Mouse (Mus musculus) forebrain, embryonic 13.5 days (tissue): ENCODE measurements around the gene Hspa1l. TPM values are rescaled to one million over a fixed set of nuclear protein-coding genes. Genes with fewer than 3 reads are reported as not detected.

Experiments used
- ATAC-seq: fragments of 200-750 bp; cut with Nextera tagmentation; 2 replicates; pipeline ENCODE4 v1.8.0; 2017
- H3K27ac ChIP-seq: fragments of 300-500 bp; sonication (generic); 2 replicates; pipeline ENCODE4 v1.5.1; 2015; ENCODE audit warnings: inconsistent platforms, mild to moderate bottlenecking, moderate library complexity
- H3K27me3 ChIP-seq: fragments of 300-500 bp; sonication (generic); 2 replicates; pipeline ENCODE4 v1.6.1; 2015; ENCODE audit warnings: mild to moderate bottlenecking, inconsistent platforms
- H3K36me3 ChIP-seq: fragments of 300-500 bp; sonication (generic); 2 replicates; pipeline ENCODE4 v1.6.1; 2015; ENCODE audit warnings: mild to moderate bottlenecking, inconsistent platforms; ENCODE audit not compliant: poor library complexity, severe bottlenecking
- H3K4me1 ChIP-seq: fragments of 300-500 bp; sonication (generic); 2 replicates; pipeline ENCODE4 v1.6.1; 2015; ENCODE audit warnings: inconsistent platforms
- H3K4me2 ChIP-seq: fragments of 300-500 bp; sonication (generic); 2 replicates; pipeline ENCODE4 v1.6.1; 2015; ENCODE audit warnings: inconsistent platforms, mild to moderate bottlenecking, moderate library complexity
- H3K4me3 ChIP-seq: fragments of 300-500 bp; sonication (generic); 2 replicates; pipeline ENCODE4 v1.5.1; 2015; ENCODE audit warnings: mild to moderate bottlenecking, inconsistent platforms
- H3K9ac ChIP-seq: fragments of 300-500 bp; sonication (generic); 2 replicates; pipeline ENCODE4 v1.6.1; 2015; ENCODE audit warnings: mild to moderate bottlenecking, inconsistent platforms
- H3K9me3 ChIP-seq: fragments of 300-500 bp; sonication (generic); replicated peaks from 2 replicates; pipeline ENCODE4 v1.6.1; 2016; ENCODE audit warnings: inconsistent platforms
- WGBS: fragments of 180-500 bp; shearing (Covaris S2); methylation state at CpG from one replicate; pipeline ENCODE4 v1.1.7; 2015; 5-methylcytosine and 5-hydroxymethylcytosine counted together
- polyA plus RNA-seq: library from polyadenylated mRNA; unstranded; fragments of >200 nt; fragmentation: Nextera tagmentation; extraction: Ambion mirVana; gene quantifications from 2 replicates; pipeline ENCODE4 v1.2.1, GENCODE M21; 2015

The Hspa1l gene
- polyA plus RNA-seq, 1 experiment from 2014 or later, result 1.3 TPM

GRCm38 (mm10) chr17:35024261-35024660 lies 51.8 kb downstream of the Hspa1l start:
- WGBS, result 74% methylated on average over 13 of the region's 13 CpGs

GRCm38 (mm10) chr17:35024691-35025488 lies 52.4 kb downstream of the Hspa1l start:
- no peak overlapping the region for H3K9ac ChIP-seq
- no peak overlapping the region for H3K27ac ChIP-seq
- no peak overlapping the region for H3K4me3 ChIP-seq
- 0 out of 2 replicates have a peak, but pooled peaks cover 4% of the 10 kb centered on the region for H3K27me3 ChIP-seq
- ATAC-seq, result no peak
- no peaks in the 10 kb centered on the region for H3K9me3 ChIP-seq
- 80% methylated on average over 6 of the region's 10 CpGs for WGBS
- H3K4me1 ChIP-seq, result peaks cover 39% of the 10 kb centered on the region
- no peak overlapping the region for H3K4me2 ChIP-seq
- no peaks in the 10 kb centered on the region for H3K36me3 ChIP-seq

More at GRCm38 (mm10) chr17:35024261-35024660, 51.8 kb downstream of the Hspa1l start:
- Histone ChIP-seq H3K4me3 (no peak overlapping the region), H3K36me3 (no peaks in the 10 kb centered on the region), H3K9ac (no peak overlapping the region), H3K4me1 (peaks cover 34% of the 10 kb centered on the region), H3K27ac (no peak overlapping the region), H3K27me3 (no peaks in the 10 kb centered on the region), H3K4me2 (no peak overlapping the region), H3K9me3 (no peaks in the 10 kb centered on the region)
- ATAC-seq, result no peak

- no peak overlapping the region for H3K9ac ChIP-seq
- no peak overlapping the region; the same call in 1 of the 2 replicates for H3K4me2 ChIP-seq
- H3K4me3 ChIP-seq, result no peak overlapping the region
- H3K9me3 ChIP-seq, result no peaks in the 10 kb centered on the region
- ATAC-seq, result no peak
- 0 out of 2 replicates have a peak, but pooled peaks cover 4% of the 10 kb centered on the region for H3K27me3 ChIP-seq
- peaks cover 41% of the 10 kb centered on the region for H3K4me1 ChIP-seq
- WGBS, result 80% methylated on average over 5 of the region's 5 CpGs
- no peaks in the 10 kb centered on the region for H3K36me3 ChIP-seq
- peak overlapping the region; percentile 40; the same call in 1 of the 2 replicates for H3K27ac ChIP-seq
These were observed 53.7 kb downstream of the Hspa1l start for GRCm38 (mm10) chr17:35026206-35026605.

GRCm38 (mm10) chr17:35027277-35028068 lies 55.0 kb downstream of the Hspa1l start, which contains the start of gene Sapcd1:
TSS of gene Sapcd1 (minus strand) at chr17:35028016.
- peak within 1 kb of the TSS; percentile 17 for H3K4me3 ChIP-seq
- WGBS, result 24% methylated on average over 13 of the region's 13 CpGs
- H3K27ac ChIP-seq, result peak within 1 kb of the TSS; percentile 82
- H3K4me2 ChIP-seq, result peak within 1 kb of the TSS; percentile 43
- 0 out of 2 replicates have a peak, but pooled peaks cover 4% of the 10 kb centered on the region for H3K27me3 ChIP-seq
- no peaks in the 10 kb centered on the region for H3K9me3 ChIP-seq
- H3K36me3 ChIP-seq, result no peaks in the 10 kb centered on the region
- H3K9ac ChIP-seq, result peak within 1 kb of the TSS; percentile 52
- H3K4me1 ChIP-seq, result peaks cover 36% of the 10 kb centered on the region
- peak; percentile 89 for ATAC-seq

- H3K36me3 ChIP-seq, result no peaks in the 10 kb centered on the region
- ATAC-seq, result no peak
- peaks cover 36% of the 10 kb centered on the region for H3K4me1 ChIP-seq
- 82% methylated on average over 2 of the region's 2 CpGs for WGBS
- H3K4me2 ChIP-seq, result no peak overlapping the region
- H3K27me3 ChIP-seq, result 0 out of 2 replicates have a peak, but pooled peaks cover 4% of the 10 kb centered on the region
- H3K4me3 ChIP-seq, result no peak overlapping the region
- no peaks in the 10 kb centered on the region for H3K9me3 ChIP-seq
- 0 out of 2 replicates have a peak overlapping the region, but pooled peaks have one; percentile 37 for H3K9ac ChIP-seq
- H3K27ac ChIP-seq, result peak overlapping the region; percentile 82; the same call in 1 of the 2 replicates
These were observed 55.8 kb downstream of the Hspa1l start for GRCm38 (mm10) chr17:35028315-35028714.

Other genes starting within 250 kb of the Hspa1l start
- gene C4b, start 228.8 kb upstream of the Hspa1l start, polyA plus RNA-seq, result not detected in 2 replicates
- not detected in 2 replicates for gene Cyp21a1, start 168.1 kb upstream of the Hspa1l start, polyA plus RNA-seq
- 36.6 and 40.0 TPM in 2 replicates for gene Stk19, start 135.8 kb upstream of the Hspa1l start, polyA plus RNA-seq
- gene Dxo, start 135.7 kb upstream of the Hspa1l start, polyA plus RNA-seq, result 68.6 and 75.7 TPM in 2 replicates
- 50.1 and 57.9 TPM in 2 replicates for gene Skiv2l, start 122.5 kb upstream of the Hspa1l start, polyA plus RNA-seq
- 106 and 109 TPM in 2 replicates for gene Nelfe, start 122.3 kb upstream of the Hspa1l start, polyA plus RNA-seq
- gene Cfb, start 110.2 kb upstream of the Hspa1l start, polyA plus RNA-seq, result 1.9 and 2.0 TPM in 2 replicates
- 7.8 and 9.7 TPM in 2 replicates for gene Zbtb12, start 93.2 kb upstream of the Hspa1l start, polyA plus RNA-seq
- gene Gm20547, start 90.7 kb upstream of the Hspa1l start, polyA plus RNA-seq, result not detected in 2 replicates
- 0.74 and 1.4 TPM in 2 replicates for gene C2, start 74.4 kb upstream of the Hspa1l start, polyA plus RNA-seq
- 97.9 and 107 TPM in 2 replicates for gene Ehmt2, start 74.2 kb upstream of the Hspa1l start, polyA plus RNA-seq
- not detected in 2 replicates for gene Slc44a4, start 58.2 kb upstream of the Hspa1l start, polyA plus RNA-seq
- 18.0 and 18.7 TPM in 2 replicates for gene Neu1, start 41.5 kb upstream of the Hspa1l start, polyA plus RNA-seq
- 0.10 and 0.12 TPM in 2 replicates for gene Hspa1b, start 13.5 kb upstream of the Hspa1l start, polyA plus RNA-seq
- gene Gm20481, start 2.8 kb upstream of the Hspa1l start, polyA plus RNA-seq, result not detected in 2 replicates
- gene Hspa1a, start 547 bp upstream of the Hspa1l start, polyA plus RNA-seq, result 1.5 and 1.6 TPM in 2 replicates
- gene Lsm2, start 9.2 kb downstream of the Hspa1l start, polyA plus RNA-seq, result 203 and 213 TPM in 2 replicates
- gene Vars, start 28.3 kb downstream of the Hspa1l start, polyA plus RNA-seq, result 88.4 and 104 TPM in 2 replicates
- 0.18 and 0.20 TPM in 2 replicates for gene Vwa7, start 43.9 kb downstream of the Hspa1l start, polyA plus RNA-seq
- 7.2 and 7.8 TPM in 2 replicates for gene Sapcd1, start 55.3 kb downstream of the Hspa1l start, polyA plus RNA-seq
- gene Msh5, start 74.0 kb downstream of the Hspa1l start, polyA plus RNA-seq, result 4.5 and 5.9 TPM in 2 replicates
- gene Clic1, start 77.3 kb downstream of the Hspa1l start, polyA plus RNA-seq, result 141 and 147 TPM in 2 replicates
- gene Ddah2, start 86.3 kb downstream of the Hspa1l start, polyA plus RNA-seq, result 543 and 566 TPM in 2 replicates
- not detected in 2 replicates for gene Ly6g6c, start 92.7 kb downstream of the Hspa1l start, polyA plus RNA-seq
- gene Mpig6b, start 93.5 kb downstream of the Hspa1l start, polyA plus RNA-seq, result 0.29 and 0.56 TPM in 2 replicates
- 1.7 and 2.3 TPM in 2 replicates for gene Ly6g6e, start 104.2 kb downstream of the Hspa1l start, polyA plus RNA-seq
- 0.58 and 0.81 TPM in 2 replicates for gene Ly6g6d, start 105.4 kb downstream of the Hspa1l start, polyA plus RNA-seq
- 0.25 TPM in 1 of 2 replicates, not detected in the other for gene Ly6g6f, start 112.9 kb downstream of the Hspa1l start, polyA plus RNA-seq
- 74.9 and 77.6 TPM in 2 replicates for gene Abhd16a, start 116.6 kb downstream of the Hspa1l start, polyA plus RNA-seq
- not detected in 2 replicates for gene Ly6g5c, start 135.6 kb downstream of the Hspa1l start, polyA plus RNA-seq
- 1.2 and 1.3 TPM in 2 replicates for gene Ly6g5b, start 142.7 kb downstream of the Hspa1l start, polyA plus RNA-seq
- 32.4 and 33.3 TPM in 2 replicates for gene Gpank1, start 148.8 kb downstream of the Hspa1l start, polyA plus RNA-seq
- 339 and 356 TPM in 2 replicates for gene Csnk2b, start 149.3 kb downstream of the Hspa1l start, polyA plus RNA-seq
- 8.3 and 8.6 TPM in 2 replicates for gene D17H6S53E, start 153.7 kb downstream of the Hspa1l start, polyA plus RNA-seq
- 0.93 and 0.99 TPM in 2 replicates for gene Apom, start 159.3 kb downstream of the Hspa1l start, polyA plus RNA-seq
- 82.5 and 82.6 TPM in 2 replicates for gene Bag6, start 162.5 kb downstream of the Hspa1l start, polyA plus RNA-seq
- gene Prrc2a, start 192.2 kb downstream of the Hspa1l start, polyA plus RNA-seq, result 213 TPM in 2 replicates
- gene Aif1, start 203.4 kb downstream of the Hspa1l start, polyA plus RNA-seq, result 5.6 and 6.0 TPM in 2 replicates
- 3.5 and 4.2 TPM in 2 replicates for gene Lst1, start 215.7 kb downstream of the Hspa1l start, polyA plus RNA-seq
- gene Ltb, start 221.7 kb downstream of the Hspa1l start, polyA plus RNA-seq, result 0.20 TPM in 1 of 2 replicates, not detected in the other
- not detected in 2 replicates for gene Tnf, start 229.3 kb downstream of the Hspa1l start, polyA plus RNA-seq
- 0.16 TPM in 1 of 2 replicates, not detected in the other for gene Lta, start 232.6 kb downstream of the Hspa1l start, polyA plus RNA-seq
- gene Gm16181, start 248.1 kb downstream of the Hspa1l start, polyA plus RNA-seq, result 0.37 and 0.59 TPM in 2 replicates